Mouse (Mus musculus): ENCODE measurements around the gene Gm15557.

Gene Gm15557

DNA sequence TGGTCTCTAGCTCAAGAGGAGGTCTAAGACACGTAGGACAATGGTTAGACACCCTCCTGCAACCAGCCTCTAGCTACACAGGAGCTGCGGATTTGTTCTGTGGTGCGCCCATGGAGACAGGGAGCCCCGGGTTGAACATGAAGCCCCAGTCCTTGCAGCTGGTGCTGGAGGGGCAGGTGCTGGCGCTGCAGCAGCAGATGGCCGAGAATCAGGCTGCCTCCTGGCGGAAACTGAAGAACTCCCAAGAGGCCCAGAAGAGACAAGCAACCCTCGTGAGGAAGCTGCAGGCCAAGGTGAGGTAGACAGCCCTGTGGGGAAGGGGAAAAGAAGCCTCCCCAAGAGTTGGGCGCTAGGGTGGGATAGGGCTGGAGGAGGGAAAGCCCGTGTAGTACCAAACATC lies 21.3 kb downstream of the Gm15557 start:
- Histone ChIP-seq H3K4me1 (replicated peaks; ENCODE audit: low read depth, low read length) (peaks cover 11% of the 10 kb centered on the region; the same call in 1 of the 2 replicates), H3K9me3 (ENCODE audit: low read length) (no peaks in the 10 kb centered on the region), H3K36me3 (ENCODE audit: insufficient read depth, low read length) (peaks cover 50% of the 10 kb centered on the region), H3K4me3 (replicated peaks; ENCODE audit: low read length) (no peak overlapping the region), H3K27me3 (ENCODE audit: insufficient read depth, low read length) (no peaks in the 10 kb centered on the region)
- no peak for TF ChIP-seq NANOG (IDR thresholded peaks at IDR 0.05; ENCODE audit: borderline replicate concordance, low read length)

- no peak for TF ChIP-seq POU5F1 (IDR thresholded peaks at IDR 0.05; ENCODE audit: borderline replicate concordance, low read length)
- no peak for TF ChIP-seq NANOG (IDR thresholded peaks at IDR 0.05; ENCODE audit: borderline replicate concordance, low read length)
- TF ChIP-seq CTCF (conservative IDR thresholded peaks at IDR 0.05; ENCODE audit: low read length) = no peak
Observed at GRCm38 (mm10) chr2:155962991-155963390, 22.5 kb downstream of the Gm15557 start.

DNA sequence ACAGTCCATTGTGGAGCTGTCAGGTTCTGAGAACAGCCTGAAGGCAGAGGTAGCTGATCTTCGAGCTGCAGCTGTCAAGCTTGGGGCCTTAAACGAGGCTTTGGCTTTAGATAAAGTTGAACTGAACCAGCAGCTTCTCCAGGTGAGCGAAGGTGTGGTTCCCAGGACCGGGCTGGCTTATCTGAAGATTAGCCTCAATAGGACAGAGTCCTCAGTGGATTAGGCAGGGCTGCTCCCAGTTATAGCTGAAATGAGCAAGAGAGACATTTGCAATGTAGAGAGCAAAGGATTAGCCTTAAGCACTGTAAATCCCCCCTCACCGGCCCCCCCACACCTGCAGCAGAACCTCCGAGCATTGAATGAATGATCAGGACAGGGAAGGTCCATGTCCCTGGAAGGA lies 32.8 kb downstream of the Gm15557 start:
- H3K36me3 ChIP-seq (ENCODE audit: insufficient read depth, low read length) = peaks cover 86% of the 10 kb centered on the region
- no peak for TF ChIP-seq NANOG (IDR thresholded peaks at IDR 0.05; ENCODE audit: borderline replicate concordance, low read length)

More at GRCm38 (mm10) chr2:155962991-155963390, 22.5 kb downstream of the Gm15557 start:
- Histone ChIP-seq H3K4me1 (replicated peaks; ENCODE audit: low read depth, low read length) (0 out of 2 replicates have a peak, but pooled peaks cover 2% of the 10 kb centered on the region), H3K36me3 (ENCODE audit: insufficient read depth, low read length) (peaks cover 62% of the 10 kb centered on the region), H3K4me3 (replicated peaks; ENCODE audit: low read length) (no peak overlapping the region), H3K9me3 (ENCODE audit: low read length) (no peaks in the 10 kb centered on the region), H3K27me3 (ENCODE audit: insufficient read depth, low read length) (no peaks in the 10 kb centered on the region)

GRCm38 (mm10) chr2:155974087-155974731 lies 33.7 kb downstream of the Gm15557 start:
- no peak for TF ChIP-seq CTCF (conservative IDR thresholded peaks at IDR 0.05; ENCODE audit: low read length)
- no peak for TF ChIP-seq NANOG (IDR thresholded peaks at IDR 0.05; ENCODE audit: borderline replicate concordance, low read length)
- TF ChIP-seq POU5F1 (IDR thresholded peaks at IDR 0.05; ENCODE audit: borderline replicate concordance, low read length) = no peak
- Histone ChIP-seq H3K27me3 (ENCODE audit: insufficient read depth, low read length) (no peaks in the 10 kb centered on the region), H3K9me3 (ENCODE audit: low read length) (no peaks in the 10 kb centered on the region), H3K4me3 (replicated peaks; ENCODE audit: low read length) (no peak overlapping the region), H3K36me3 (ENCODE audit: insufficient read depth, low read length) (peaks cover 83% of the 10 kb centered on the region), H3K4me1 (replicated peaks; ENCODE audit: low read depth, low read length) (no peaks in the 10 kb centered on the region)

More for the DNA sequence above, 32.8 kb downstream of the Gm15557 start:
- H3K4me3 ChIP-seq (replicated peaks; ENCODE audit: low read length) = no peak overlapping the region
- H3K27me3 ChIP-seq (ENCODE audit: insufficient read depth, low read length) = no peaks in the 10 kb centered on the region
- H3K4me1 ChIP-seq (replicated peaks; ENCODE audit: low read depth, low read length) = no peaks in the 10 kb centered on the region
- H3K9me3 ChIP-seq (ENCODE audit: low read length) = no peaks in the 10 kb centered on the region

GRCm38 (mm10) chr2:155979328-155979991 lies 38.9 kb downstream of the Gm15557 start:
- TF ChIP-seq CTCF (conservative IDR thresholded peaks at IDR 0.05; ENCODE audit: low read length) (no peak), NANOG (IDR thresholded peaks at IDR 0.05; ENCODE audit: borderline replicate concordance, low read length) (no peak), POU5F1 (IDR thresholded peaks at IDR 0.05; ENCODE audit: borderline replicate concordance, low read length) (no peak)
- H3K9me3 ChIP-seq (ENCODE audit: low read length) = no peaks in the 10 kb centered on the region

GRCm38 (mm10) chr2:155985776-155986175 lies 45.2 kb downstream of the Gm15557 start:
- no peaks in the 10 kb centered on the region for H3K9me3 ChIP-seq (ENCODE audit: low read length)
- TF ChIP-seq NANOG (IDR thresholded peaks at IDR 0.05; ENCODE audit: borderline replicate concordance, low read length) (no peak), POU5F1 (IDR thresholded peaks at IDR 0.05; ENCODE audit: borderline replicate concordance, low read length) (no peak)

More at GRCm38 (mm10) chr2:155979328-155979991, 38.9 kb downstream of the Gm15557 start:
- no peaks in the 10 kb centered on the region for H3K4me1 ChIP-seq (replicated peaks; ENCODE audit: low read depth, low read length)
- H3K36me3 ChIP-seq (ENCODE audit: insufficient read depth, low read length) = peaks cover 88% of the 10 kb centered on the region
- H3K4me3 ChIP-seq (replicated peaks; ENCODE audit: low read length) = no peak overlapping the region
- no peaks in the 10 kb centered on the region for H3K27me3 ChIP-seq (ENCODE audit: insufficient read depth, low read length)

DNA sequence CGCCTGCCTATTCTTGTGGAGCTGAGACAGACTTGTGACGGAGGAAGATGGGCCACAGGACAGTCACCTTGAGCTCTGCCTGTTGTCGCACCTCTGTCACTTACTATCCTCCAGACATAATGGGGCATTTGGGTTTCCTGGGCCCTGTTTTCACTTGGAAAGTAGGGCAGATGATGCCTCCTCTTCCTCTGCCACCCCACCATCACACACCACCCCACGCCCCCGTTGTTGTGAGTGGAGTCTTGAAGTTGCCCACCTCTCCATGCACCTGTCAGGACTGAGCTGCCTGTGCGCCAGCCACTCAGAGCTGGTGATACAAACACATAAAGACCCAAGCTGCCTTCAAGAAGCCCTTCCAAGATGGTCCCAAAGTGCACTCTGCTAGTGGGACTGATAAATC lies 46.6 kb downstream of the Gm15557 start:
- H3K36me3 ChIP-seq (ENCODE audit: insufficient read depth, low read length) = peaks cover 98% of the 10 kb centered on the region
- H3K9me3 ChIP-seq (ENCODE audit: low read length) = no peaks in the 10 kb centered on the region
- H3K27me3 ChIP-seq (ENCODE audit: insufficient read depth, low read length) = no peaks in the 10 kb centered on the region
- H3K4me3 ChIP-seq (replicated peaks; ENCODE audit: low read length) = no peak overlapping the region
- no peak for TF ChIP-seq POU5F1 (IDR thresholded peaks at IDR 0.05; ENCODE audit: borderline replicate concordance, low read length)
- no peak for TF ChIP-seq NANOG (IDR thresholded peaks at IDR 0.05; ENCODE audit: borderline replicate concordance, low read length)
- TF ChIP-seq CTCF (conservative IDR thresholded peaks at IDR 0.05; ENCODE audit: low read length) = no peak
- H3K4me1 ChIP-seq (replicated peaks; ENCODE audit: low read depth, low read length) = peaks cover 13% of the 10 kb centered on the region

More at GRCm38 (mm10) chr2:155985776-155986175, 45.2 kb downstream of the Gm15557 start:
- H3K4me3 ChIP-seq (replicated peaks; ENCODE audit: low read length) = no peak overlapping the region
- no peaks in the 10 kb centered on the region for H3K4me1 ChIP-seq (replicated peaks; ENCODE audit: low read depth, low read length)
- H3K27me3 ChIP-seq (ENCODE audit: insufficient read depth, low read length) = no peaks in the 10 kb centered on the region
- H3K36me3 ChIP-seq (ENCODE audit: insufficient read depth, low read length) = peaks cover 98% of the 10 kb centered on the region

DNA sequence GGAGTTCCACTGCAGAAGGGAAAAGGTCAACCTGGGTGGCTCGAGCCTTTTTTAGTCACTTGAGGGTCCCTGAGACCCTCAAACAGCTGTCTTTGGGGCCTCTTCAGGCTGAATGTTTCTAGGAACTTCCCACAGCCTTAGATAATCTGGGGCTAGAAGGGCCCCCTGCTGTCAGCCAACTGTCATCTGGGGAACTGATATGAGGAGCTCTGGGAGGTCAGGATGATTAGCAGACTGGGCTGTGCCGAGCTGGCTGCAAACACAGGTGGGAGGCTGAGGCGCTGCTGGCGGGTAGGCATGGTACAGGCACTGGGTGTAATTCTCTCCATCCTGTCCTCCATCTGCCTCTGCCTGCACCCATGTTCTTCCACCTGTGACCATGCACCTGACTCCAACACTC lies 48.6 kb downstream of the Gm15557 start:
- Histone ChIP-seq H3K4me1 (replicated peaks; ENCODE audit: low read depth, low read length) (peaks cover 21% of the 10 kb centered on the region), H3K4me3 (replicated peaks; ENCODE audit: low read length) (no peak overlapping the region), H3K27me3 (ENCODE audit: insufficient read depth, low read length) (no peaks in the 10 kb centered on the region), H3K9me3 (ENCODE audit: low read length) (no peaks in the 10 kb centered on the region), H3K36me3 (ENCODE audit: insufficient read depth, low read length) (peaks cover 98% of the 10 kb centered on the region)
- TF ChIP-seq CTCF (conservative IDR thresholded peaks at IDR 0.05; ENCODE audit: low read length) (no peak), POU5F1 (IDR thresholded peaks at IDR 0.05; ENCODE audit: borderline replicate concordance, low read length) (no peak), NANOG (IDR thresholded peaks at IDR 0.05; ENCODE audit: borderline replicate concordance, low read length) (no peak)
